Mouse (Mus musculus) G1E (cell line): ENCODE measurements at regions not wholly inside any gene's neighbourhood (a gene's known extent, or its start where the extent isn't known, plus 50 kb on each side); places are given as distances from the start of the nearest gene placed in this dataset.

Source experiments
- CTCF ChIP-seq: IDR thresholded peaks from 2 replicates; pipeline ENCODE4 v1.5.1; 2012; ENCODE audit warnings: low read depth, low read length, inconsistent platforms, mixed read lengths
- GATA1 ChIP-seq: IDR thresholded peaks from 2 replicates; pipeline ENCODE4 v1.6.1; 2012; ENCODE audit warnings: borderline replicate concordance, low read length, inconsistent platforms, mixed read lengths
- GATA2 ChIP-seq: IDR thresholded peaks from 2 replicates; pipeline ENCODE4 v1.6.1; 2012; ENCODE audit warnings: low read depth, low read length, inconsistent platforms, borderline replicate concordance
- POLR2AphosphoS5 ChIP-seq: IDR thresholded peaks from 2 replicates; pipeline ENCODE4 v1.6.1; 2012; ENCODE audit warnings: low read depth, low read length, inconsistent platforms; ENCODE audit not compliant: insufficient replicate concordance
- TAL1 ChIP-seq: conservative IDR thresholded peaks from 2 replicates; pipeline ENCODE4 v1.6.1; 2012; ENCODE audit warnings: low read depth, low read length, inconsistent platforms, mixed read lengths

GRCm38 (mm10) chr10:19112459-19112858 is 97.0 kb upstream of the Tnfaip3 start:
- TF ChIP-seq CTCF (no peak), GATA1 (no peak), TAL1 (no peak), GATA2 (no peak), POLR2AphosphoS5 (no peak)
